Mouse (Mus musculus) MEL (cell line): ENCODE data around the gene Fbxw11. TPM values are rescaled to one million over a fixed set of nuclear protein-coding genes. Genes with fewer than 3 reads are reported as not detected.

Experiments
- DNase-seq: peaks from one replicate; pipeline ENCODE4 v3.0.0; 2011; ENCODE audit warnings: low read depth, low spot score
- H3K27ac ChIP-seq: 2 replicates; pipeline ENCODE4 v1.5.1; 2012; ENCODE audit warnings: low read depth, mild to moderate bottlenecking, control low read depth, low read length, moderate library complexity; ENCODE audit not compliant: control insufficient read depth
- H3K27me3 ChIP-seq, 2 experiments: fragments of 150-350 bp in 1 of 2; sonication (generic) in 1 of 2; 2 replicates each; pipeline ENCODE4 v1.6.1; 2012; ENCODE audit warnings: low read length in 2 of 2, mild to moderate bottlenecking in 2 of 2, improper control_type of control experiment in 1 of 2, moderate library complexity in 1 of 2; ENCODE audit not compliant: insufficient read depth in 2 of 2, control insufficient read depth in 1 of 2
- H3K36me3 ChIP-seq, 2 experiments: 2 replicates each; pipeline ENCODE4 v1.6.1; 2012 to 2014; ENCODE audit warnings: low read length in 2 of 2, improper control_type of control experiment in 1 of 2, inconsistent platforms in 1 of 2, mild to moderate bottlenecking in 1 of 2; ENCODE audit not compliant: insufficient read depth in 2 of 2, control insufficient read depth in 1 of 2
- H3K4me1 ChIP-seq, 2 experiments: fragments of 150-350 bp in 1 of 2; sonication (generic) in 1 of 2; 2 replicates each; pipeline ENCODE4 v1.6.1; 2012; ENCODE audit warnings: low read length in 2 of 2, improper control_type of control experiment in 1 of 2, mild to moderate bottlenecking in 1 of 2; ENCODE audit not compliant: insufficient read depth in 2 of 2, control insufficient read depth in 1 of 2
- H3K4me3 ChIP-seq, 2 experiments: fragments of 150-350 bp in 1 of 2; sonication (generic) in 1 of 2; 2 replicates each; pipeline ENCODE4 v1.5.1; 2012; ENCODE audit warnings: low read depth in 2 of 2, low read length in 2 of 2, mild to moderate bottlenecking in 2 of 2, moderate library complexity in 2 of 2, control low read depth in 1 of 2, improper control_type of control experiment in 1 of 2; ENCODE audit not compliant: control insufficient read depth in 1 of 2, insufficient read depth in 1 of 2
- H3K79me2 ChIP-seq: 2 replicates; pipeline ENCODE4 v1.6.1; 2012; ENCODE audit warnings: mild to moderate bottlenecking, low read length, moderate library complexity; ENCODE audit not compliant: control insufficient read depth, poor library complexity, insufficient read depth
- H3K9ac ChIP-seq: 2 replicates; pipeline ENCODE4 v1.6.1; 2012; ENCODE audit warnings: low read depth, mild to moderate bottlenecking, control low read depth, low read length, moderate library complexity; ENCODE audit not compliant: control insufficient read depth, poor library complexity, severe bottlenecking
- H3K9me3 ChIP-seq: fragments of 150-350 bp; sonication (generic); replicated peaks from 2 replicates; pipeline ENCODE4 v1.6.1; 2012; ENCODE audit warnings: mild to moderate bottlenecking, low read length, improper control_type of control experiment, moderate library complexity; ENCODE audit not compliant: insufficient read depth
- CTCF ChIP-seq, 3 experiments: IDR thresholded peaks in 2 of 3; conservative IDR thresholded peaks in 1 of 3; 2 replicates each; pipeline ENCODE4 v1.5.1; 2011 to 2012; ENCODE audit warnings: low read length in 3 of 3, low read depth in 2 of 3, mild to moderate bottlenecking in 2 of 3, improper control_type of control experiment in 1 of 3, inconsistent platforms in 1 of 3, mixed read lengths in 1 of 3, moderate library complexity in 1 of 3; ENCODE audit not compliant: control insufficient read depth in 1 of 3, insufficient read depth in 1 of 3, poor library complexity in 1 of 3, severe bottlenecking in 1 of 3
- E2F4 ChIP-seq: IDR thresholded peaks from 2 replicates; pipeline ENCODE4 v1.6.1; 2011; ENCODE audit warnings: low read depth, low read length, improper control_type of control experiment, borderline replicate concordance
- ELF1 ChIP-seq: IDR thresholded peaks from 2 replicates; pipeline ENCODE4 v1.6.1; 2014; ENCODE audit warnings: low read depth, mild to moderate bottlenecking, inconsistent platforms, low read length, improper control_type of control experiment, moderate library complexity
- GATA1 ChIP-seq: IDR thresholded peaks from 2 replicates; pipeline ENCODE4 v1.6.1; 2011; ENCODE audit warnings: low read depth, low read length, improper control_type of control experiment
- JUND ChIP-seq: IDR thresholded peaks from 2 replicates; pipeline ENCODE4 v1.6.1; 2011; ENCODE audit warnings: low read depth, mild to moderate bottlenecking, improper control_type of control experiment, low read length
- MAFK ChIP-seq: IDR thresholded peaks from 2 replicates; pipeline ENCODE4 v1.6.1; 2011; ENCODE audit warnings: low read depth, mild to moderate bottlenecking, low read length, improper control_type of control experiment, borderline replicate concordance
- MAX ChIP-seq: IDR thresholded peaks from 2 replicates; pipeline ENCODE4 v1.6.1; 2011; ENCODE audit warnings: low read length, improper control_type of control experiment
- MAZ ChIP-seq: IDR thresholded peaks from 2 replicates; pipeline ENCODE4 v1.6.1; 2012; ENCODE audit warnings: low read depth, mild to moderate bottlenecking, inconsistent platforms, low read length, improper control_type of control experiment
- MEF2A ChIP-seq: IDR thresholded peaks from 2 replicates; pipeline ENCODE4 v1.6.1; 2014; ENCODE audit warnings: low read depth, mild to moderate bottlenecking, inconsistent platforms, low read length, improper control_type of control experiment; ENCODE audit not compliant: poor library complexity, insufficient replicate concordance, severe bottlenecking; ENCODE audit errors: extremely low read depth
- MXI1 ChIP-seq: IDR thresholded peaks from 2 replicates; pipeline ENCODE4 v1.6.1; 2011; ENCODE audit warnings: mild to moderate bottlenecking, low read depth, low read length, improper control_type of control experiment
- MYB ChIP-seq: IDR thresholded peaks from 2 replicates; pipeline ENCODE4 v1.6.1; 2011; ENCODE audit warnings: mild to moderate bottlenecking, low read depth, low read length, improper control_type of control experiment
- MYC ChIP-seq: IDR thresholded peaks from 2 replicates; pipeline ENCODE4 v1.6.1; 2011; ENCODE audit warnings: low read depth, mild to moderate bottlenecking, low read length, improper control_type of control experiment, moderate library complexity
- NELFE ChIP-seq: IDR thresholded peaks from 2 replicates; pipeline ENCODE4 v1.6.1; 2011; ENCODE audit warnings: low read depth, low read length, improper control_type of control experiment
- NRF1 ChIP-seq: IDR thresholded peaks from 2 replicates; pipeline ENCODE4 v1.6.1; 2014; ENCODE audit warnings: low read depth, mild to moderate bottlenecking, inconsistent platforms, low read length, improper control_type of control experiment, moderate library complexity; ENCODE audit not compliant: poor library complexity, insufficient read depth, severe bottlenecking
- POLR2AphosphoS5 ChIP-seq: IDR thresholded peaks from 2 replicates; pipeline ENCODE4 v1.6.1; 2012; ENCODE audit warnings: low read depth, borderline replicate concordance, mild to moderate bottlenecking, inconsistent platforms, low read length, moderate library complexity, mixed read lengths
- RAD21 ChIP-seq: IDR thresholded peaks from 2 replicates; pipeline ENCODE4 v1.6.1; 2011; ENCODE audit warnings: mild to moderate bottlenecking, low read depth, low read length, improper control_type of control experiment
- RCOR1 ChIP-seq: IDR thresholded peaks from 2 replicates; pipeline ENCODE4 v1.6.1; 2012; ENCODE audit warnings: low read depth, mild to moderate bottlenecking, inconsistent platforms, low read length, improper control_type of control experiment
- SMC3 ChIP-seq: IDR thresholded peaks from 2 replicates; pipeline ENCODE4 v1.6.1; 2011; ENCODE audit warnings: low read depth, low read length, improper control_type of control experiment
- UBTF ChIP-seq: IDR thresholded peaks from 2 replicates; pipeline ENCODE4 v1.6.1; 2012; ENCODE audit warnings: low read depth, mild to moderate bottlenecking, inconsistent platforms, low read length, improper control_type of control experiment, moderate library complexity, borderline replicate concordance; ENCODE audit not compliant: insufficient read depth
- USF1 ChIP-seq: IDR thresholded peaks from 2 replicates; pipeline ENCODE4 v1.6.1; 2014; ENCODE audit warnings: low read depth, mild to moderate bottlenecking, inconsistent platforms, low read length, improper control_type of control experiment, moderate library complexity
- USF2 ChIP-seq, 2 experiments: IDR thresholded peaks; 2 replicates each; pipeline ENCODE4 v1.6.1; 2011 to 2012; ENCODE audit warnings: improper control_type of control experiment in 2 of 2, low read length in 2 of 2, borderline replicate concordance in 1 of 2, inconsistent platforms in 1 of 2, low read depth in 1 of 2, mild to moderate bottlenecking in 1 of 2; ENCODE audit not compliant: insufficient read depth in 1 of 2
- ZC3H11A ChIP-seq: IDR thresholded peaks from 2 replicates; pipeline ENCODE4 v1.6.1; 2012; ENCODE audit warnings: low read depth, mild to moderate bottlenecking, inconsistent platforms, low read length, improper control_type of control experiment
- ZMIZ1 ChIP-seq: IDR thresholded peaks from 2 replicates; pipeline ENCODE4 v1.6.1; 2012; ENCODE audit warnings: low read depth, mild to moderate bottlenecking, inconsistent platforms, low read length, improper control_type of control experiment, moderate library complexity
- ZNF384 ChIP-seq: IDR thresholded peaks from 2 replicates; pipeline ENCODE4 v1.6.1; 2012; ENCODE audit warnings: low read depth, mild to moderate bottlenecking, inconsistent platforms, low read length, improper control_type of control experiment
- polyA plus RNA-seq, 2 experiments: library from polyadenylated mRNA; stranded (reverse) in 1 of 2; unstranded in 1 of 2; fragments of >175 nt in 1 of 2; fragments of >200 nt in 1 of 2; gene quantifications; 2 replicates each; pipeline versions ENCODE4 v1.2.1 to v1.2.4; 2012; ENCODE audit warnings: low replicate concordance in 2 of 2, low read depth in 1 of 2; ENCODE audit not compliant: insufficient read length in 2 of 2, insufficient read depth in 1 of 2, missing spikeins in 1 of 2
- total RNA-seq: library from RNA; depleted of rRNA; stranded (reverse); fragments of 300-350 nt; gene quantifications from 2 replicates; pipeline ENCODE4 v1.2.3, GENCODE M21; 2012

The Fbxw11 gene
- total and polyA plus RNA-seq, 3 experiments: 35.4 to 98.5 (median 53.5) TPM

DNA sequence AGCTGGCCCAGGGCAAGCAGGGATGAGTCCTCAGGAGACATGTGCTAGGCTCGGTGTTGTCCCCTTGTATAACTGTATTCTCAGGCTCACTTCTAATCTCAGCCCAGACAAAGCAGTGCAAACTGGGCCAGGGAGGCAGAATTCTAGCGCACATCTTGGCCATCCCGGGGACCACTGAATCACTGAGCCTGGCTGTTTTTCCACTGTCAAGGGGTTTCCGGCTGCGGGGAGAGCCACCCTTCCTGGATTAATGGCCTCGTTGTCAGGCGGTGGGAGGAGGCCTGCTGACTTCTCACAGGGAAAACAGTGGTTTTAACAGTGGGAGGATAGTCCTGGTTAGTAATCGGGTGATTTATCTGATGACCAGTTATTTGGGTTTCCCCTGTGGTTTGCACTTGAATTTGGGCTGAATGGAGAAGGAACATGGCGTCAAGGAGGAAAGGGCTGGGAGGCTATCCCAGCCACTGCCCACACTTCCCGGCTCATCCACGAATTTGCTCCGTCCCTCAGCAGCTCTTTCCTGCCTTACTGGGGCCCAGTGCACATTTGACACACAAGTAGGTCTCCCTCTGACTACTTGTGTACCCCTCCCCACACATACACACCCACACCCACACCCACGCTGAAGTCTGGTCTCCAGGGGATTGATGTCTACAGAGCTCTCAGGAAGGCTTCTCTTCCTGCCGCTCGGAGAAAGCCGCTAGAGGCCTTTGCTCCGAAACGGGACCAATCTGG, 125.1 kb downstream of the Fbxw11 start:
- Histone ChIP-seq H3K79me2 (no peaks in the 10 kb centered on the region), H3K27ac (no peak overlapping the region), H3K27me3 (no peaks in the 10 kb centered on the region), H3K4me3 (no peak overlapping the region), H3K4me1 (peaks cover 0 to 7% of the 10 kb centered on the region in 2 experiments; a peak in 2 of 4 replicates), H3K9ac (no peak overlapping the region), H3K36me3 (no peaks in the 10 kb centered on the region), H3K9me3 (no peaks in the 10 kb centered on the region)
- no peak for TF ChIP-seq ZNF384
- TF ChIP-seq USF1: no peak
- no peak for TF ChIP-seq MYB
- TF ChIP-seq NRF1: no peak
- DNase-seq: no peak

DNA sequence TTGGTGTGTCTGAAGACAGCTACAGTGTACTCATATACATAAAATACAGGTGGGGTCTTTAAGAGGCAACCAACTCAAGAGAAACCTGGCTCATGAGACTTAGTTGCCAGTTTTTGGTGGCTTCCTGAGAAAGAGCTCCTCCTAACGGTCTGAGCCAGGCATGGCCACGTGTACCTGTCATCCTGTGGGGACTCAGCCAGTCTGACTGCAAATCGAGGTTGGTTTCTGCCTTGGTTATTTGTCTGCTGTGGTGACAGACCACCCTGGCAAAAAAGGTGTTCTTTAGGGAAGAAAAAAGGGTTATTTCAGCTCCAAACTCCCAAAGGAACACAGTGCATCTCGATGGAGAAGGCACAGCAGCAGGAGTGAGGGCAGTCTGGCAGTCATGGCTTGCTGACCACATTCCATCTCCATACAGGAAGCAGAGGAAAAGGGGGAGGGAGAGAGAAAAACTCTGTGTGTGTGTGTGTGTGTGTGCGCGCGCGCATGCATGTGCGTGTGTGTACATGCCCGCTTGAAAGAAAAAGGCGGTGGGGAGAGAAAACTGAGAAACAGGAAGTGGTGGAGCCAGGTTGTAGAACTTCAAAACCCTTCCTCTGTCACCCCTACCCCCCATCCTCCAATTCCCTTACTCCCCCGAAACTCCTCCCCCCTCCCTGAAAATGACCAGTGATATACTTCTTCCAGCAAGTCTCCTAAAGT, 126.3 kb downstream of the Fbxw11 start:
- Histone ChIP-seq H3K36me3 (no peaks in the 10 kb centered on the region), H3K27ac (no peak overlapping the region), H3K27me3 (no peaks in the 10 kb centered on the region), H3K4me1 (peaks cover 0 to 3% of the 10 kb centered on the region in 2 experiments; a peak in 1 of 4 replicates), H3K9me3 (no peaks in the 10 kb centered on the region), H3K79me2 (no peaks in the 10 kb centered on the region), H3K9ac (no peak overlapping the region), H3K4me3 (peak overlapping the region in 1 of 2 experiments; percentile 22; a peak in 1 of 4 replicates)
- peak; percentile 73; the same call in 1 of the 2 replicates for TF ChIP-seq MYC
- peak; percentile 53 for TF ChIP-seq ZC3H11A
- TF ChIP-seq ELF1: no peak
- TF ChIP-seq UBTF: no peak
- TF ChIP-seq MXI1: peak; percentile 50; the same call in 1 of the 2 replicates
- TF ChIP-seq RAD21: peak; percentile 58
- no peak for TF ChIP-seq NRF1
- TF ChIP-seq USF2 (IDR thresholded peaks at IDR 0.05; ENCODE audit: borderline replicate concordance in 1 of 2, insufficient read depth in 1 of 2, low read depth in 1 of 2, low read length in 2 of 2): no peak
- TF ChIP-seq MAX: peak; percentile 77
- TF ChIP-seq E2F4: no peak
- no peak for TF ChIP-seq GATA1
- TF ChIP-seq USF1: peak; percentile 47; the same call in 1 of the 2 replicates
- no peak for TF ChIP-seq NELFE
- TF ChIP-seq RCOR1: no peak
- TF ChIP-seq MAFK: no peak
- peak; percentile 57 for TF ChIP-seq SMC3
- no peak for TF ChIP-seq POLR2AphosphoS5
- no peak for TF ChIP-seq ZMIZ1
- TF ChIP-seq ZNF384: no peak
- TF ChIP-seq MAZ: no peak
- peak; percentile 42 to 60 (median 59) for TF ChIP-seq CTCF (IDR thresholded peaks at IDR 0.05 in 2 of 3, conservative IDR thresholded peaks at IDR 0.05 in 1 of 3; ENCODE audit: control insufficient read depth in 1 of 3, insufficient read depth in 1 of 3, low read depth in 2 of 3, low read length in 3 of 3, poor library complexity in 1 of 3, severe bottlenecking in 1 of 3)
- no peak for TF ChIP-seq JUND
- TF ChIP-seq MEF2A: no peak
- peak; percentile 40 for DNase-seq
